Mouse (Mus musculus) forebrain, embryonic 11.5 days (tissue): Measurements from ENCODE around the gene Bcl2. TPM values are rescaled to one million over a fixed set of nuclear protein-coding genes. Genes with fewer than 3 reads are reported as not detected.

Source experiments
- ATAC-seq: fragments of 200-750 bp; cut with Nextera tagmentation; replicated peaks from 2 replicates; pipeline ENCODE4 v1.8.0; 2017; ENCODE audit warnings: moderate TSS enrichment; ENCODE audit not compliant: low FRiP score
- DNase-seq: peaks from one replicate; pipeline ENCODE4 v3.0.0-alpha.2; 2017; ENCODE audit warnings: low spot score
- H3K27ac ChIP-seq: fragments of 300-500 bp; sonication (generic); 2 replicates; pipeline ENCODE4 v1.5.1; 2014; ENCODE audit warnings: low read depth, low read length
- H3K27me3 ChIP-seq: fragments of 300-500 bp; sonication (generic); 2 replicates; pipeline ENCODE4 v1.6.1; 2014; ENCODE audit warnings: mild to moderate bottlenecking, low read length, mixed read lengths; ENCODE audit not compliant: control insufficient read depth, insufficient read depth
- H3K36me3 ChIP-seq: fragments of 300-500 bp; sonication (generic); 2 replicates; pipeline ENCODE4 v1.6.1; 2014; ENCODE audit warnings: mild to moderate bottlenecking, low read length, moderate library complexity, mixed read lengths; ENCODE audit not compliant: control insufficient read depth, insufficient read depth
- H3K4me1 ChIP-seq: fragments of 300-500 bp; sonication (generic); replicated peaks from 2 replicates; pipeline ENCODE4 v1.6.1; 2014; ENCODE audit warnings: low read length, mixed read lengths; ENCODE audit not compliant: control insufficient read depth, insufficient read depth
- H3K4me2 ChIP-seq: fragments of 300-500 bp; sonication (generic); 2 replicates; pipeline ENCODE4 v1.6.1; 2014; ENCODE audit warnings: low read depth, mild to moderate bottlenecking, low read length, moderate library complexity, mixed read lengths; ENCODE audit not compliant: severe bottlenecking
- H3K4me3 ChIP-seq: fragments of 300-500 bp; sonication (generic); 2 replicates; pipeline ENCODE4 v1.5.1; 2014; ENCODE audit warnings: low read depth, low read length
- H3K9ac ChIP-seq: fragments of 300-500 bp; sonication (generic); 2 replicates; pipeline ENCODE4 v1.6.1; 2014; ENCODE audit warnings: low read length
- H3K9me3 ChIP-seq: fragments of 300-500 bp; sonication (generic); 2 replicates; pipeline ENCODE4 v1.6.1; 2016; ENCODE audit warnings: low read length, mixed read lengths; ENCODE audit not compliant: control insufficient read depth
- WGBS: fragments of 180-500 bp; shearing (Covaris S2); extraction: QIAGEN DNeasy Blood & Tissue Kit; methylation state at CpG from one replicate; pipeline ENCODE4 v1.1.7; 2014; 5-methylcytosine and 5-hydroxymethylcytosine counted together
- microRNA-seq: library from miRNA; unstranded; fragments of <30 nt; microRNA quantifications from one replicate; pipeline ENCODE4, GENCODE M21; 2016; ENCODE audit not compliant: insufficient number of aligned reads
- polyA plus RNA-seq: library from polyadenylated mRNA; unstranded; fragments of >200 nt; fragmentation: Nextera tagmentation; extraction: Ambion mirVana; gene quantifications from 2 replicates; pipeline ENCODE4 v1.2.1, GENCODE M21; 2014

Bcl2 gene
- polyA plus RNA-seq, 1 experiment from 2014 or later, result 6.9 TPM

- DNase-seq, result no peak
- H3K27ac ChIP-seq, result no peak overlapping the region
- H3K27me3 ChIP-seq, result no peaks in the 10 kb centered on the region
- H3K4me3 ChIP-seq, result no peak overlapping the region
- H3K9ac ChIP-seq, result no peak overlapping the region
- no peaks in the 10 kb centered on the region for H3K36me3 ChIP-seq
- no peak overlapping the region for H3K4me2 ChIP-seq
- WGBS, result 51% methylated on average over 7 of the region's 7 CpGs
- no peaks in the 10 kb centered on the region for H3K4me1 ChIP-seq
- ATAC-seq, result no peak
- no peaks in the 10 kb centered on the region for H3K9me3 ChIP-seq
These were observed 200.0 kb downstream of the Bcl2 start for GRCm38 (mm10) chr1:106513890-106514643.

- Histone ChIP-seq H3K36me3 (no peaks in the 10 kb centered on the region), H3K4me3 (no peak overlapping the region), H3K4me1 (no peaks in the 10 kb centered on the region), H3K4me2 (no peak overlapping the region), H3K27ac (no peak overlapping the region), H3K9ac (no peak overlapping the region), H3K9me3 (no peaks in the 10 kb centered on the region), H3K27me3 (no peaks in the 10 kb centered on the region)
- ATAC-seq (no peak), DNase-seq (no peak)
- WGBS, result 70% methylated on average over 4 of the region's 4 CpGs
These were observed 200.6 kb downstream of the Bcl2 start for GRCm38 (mm10) chr1:106513481-106513880.

GRCm38 (mm10) chr1:106511593-106511992, 202.5 kb downstream of the Bcl2 start:
- WGBS, result 22% methylated on average over 6 of the region's 6 CpGs
- no peak overlapping the region for H3K4me3 ChIP-seq
- no peak overlapping the region for H3K4me2 ChIP-seq
- no peaks in the 10 kb centered on the region for H3K4me1 ChIP-seq
- H3K9me3 ChIP-seq, result no peaks in the 10 kb centered on the region
- peak; percentile 82 for ATAC-seq
- no peaks in the 10 kb centered on the region for H3K36me3 ChIP-seq
- H3K27ac ChIP-seq, result no peak overlapping the region
- no peak overlapping the region for H3K9ac ChIP-seq
- peak; percentile 76 for DNase-seq
- no peaks in the 10 kb centered on the region for H3K27me3 ChIP-seq

GRCm38 (mm10) chr1:106507556-106507955, 206.5 kb downstream of the Bcl2 start:
- Histone ChIP-seq H3K36me3 (no peaks in the 10 kb centered on the region), H3K4me2 (no peak overlapping the region), H3K4me3 (no peak overlapping the region), H3K9me3 (no peaks in the 10 kb centered on the region), H3K4me1 (no peaks in the 10 kb centered on the region), H3K27ac (no peak overlapping the region), H3K27me3 (no peaks in the 10 kb centered on the region), H3K9ac (no peak overlapping the region)
- DNase-seq (no peak), ATAC-seq (no peak)
- 87% methylated on average over 1 of the region's 1 CpGs for WGBS

- Histone ChIP-seq H3K4me3 (no peak overlapping the region), H3K9ac (no peak overlapping the region), H3K9me3 (no peaks in the 10 kb centered on the region), H3K4me1 (no peaks in the 10 kb centered on the region), H3K27me3 (no peaks in the 10 kb centered on the region), H3K4me2 (no peak overlapping the region), H3K36me3 (no peaks in the 10 kb centered on the region), H3K27ac (no peak overlapping the region)
- 91% methylated on average over 3 of the region's 3 CpGs for WGBS
- ATAC-seq (no peak), DNase-seq (no peak)
These were observed 210.2 kb downstream of the Bcl2 start for GRCm38 (mm10) chr1:106503910-106504309.

GRCm38 (mm10) chr1:106503407-106503806, 210.7 kb downstream of the Bcl2 start:
- H3K36me3 ChIP-seq, result no peaks in the 10 kb centered on the region
- no peaks in the 10 kb centered on the region for H3K4me1 ChIP-seq
- no peak overlapping the region for H3K27ac ChIP-seq
- H3K9me3 ChIP-seq, result no peaks in the 10 kb centered on the region
- H3K4me2 ChIP-seq, result no peak overlapping the region
- no peak overlapping the region for H3K4me3 ChIP-seq
- 93% methylated on average over 4 of the region's 4 CpGs for WGBS
- no peak overlapping the region for H3K9ac ChIP-seq
- H3K27me3 ChIP-seq, result no peaks in the 10 kb centered on the region
- no peak for DNase-seq
- ATAC-seq, result no peak

- no peaks in the 10 kb centered on the region for H3K9me3 ChIP-seq
- H3K9ac ChIP-seq, result no peak overlapping the region
- WGBS, result 66% methylated on average over 2 of the region's 2 CpGs
- ATAC-seq (no peak), DNase-seq (no peak)
- no peaks in the 10 kb centered on the region for H3K36me3 ChIP-seq
- no peaks in the 10 kb centered on the region for H3K27me3 ChIP-seq
- no peak overlapping the region for H3K4me2 ChIP-seq
- H3K4me1 ChIP-seq, result no peaks in the 10 kb centered on the region
- H3K4me3 ChIP-seq, result no peak overlapping the region
- no peak overlapping the region for H3K27ac ChIP-seq
These were observed 216.1 kb downstream of the Bcl2 start for GRCm38 (mm10) chr1:106497999-106498398.

Small RNA genes lying within 50 kb of the gene (microRNA-seq; reads per million reads assigned to microRNA genes)
- gene Mir3473f, result not detected

Other genes with a start within 250 kb of the Bcl2 start
- gene Kdsr, start 45.5 kb upstream of the Bcl2 start, polyA plus RNA-seq, result 8.9 and 9.0 TPM in 2 replicates
- gene Vps4b, start 82.5 kb upstream of the Bcl2 start, polyA plus RNA-seq, result 70.7 and 75.4 TPM in 2 replicates
- not detected in 2 replicates for gene Serpinb5, start 146.9 kb upstream of the Bcl2 start, polyA plus RNA-seq
- gene Serpinb12, start 220.2 kb upstream of the Bcl2 start, polyA plus RNA-seq, result not detected in 2 replicates